Mouse (Mus musculus): ENCODE measurements around the gene Rnf115.

DNA sequence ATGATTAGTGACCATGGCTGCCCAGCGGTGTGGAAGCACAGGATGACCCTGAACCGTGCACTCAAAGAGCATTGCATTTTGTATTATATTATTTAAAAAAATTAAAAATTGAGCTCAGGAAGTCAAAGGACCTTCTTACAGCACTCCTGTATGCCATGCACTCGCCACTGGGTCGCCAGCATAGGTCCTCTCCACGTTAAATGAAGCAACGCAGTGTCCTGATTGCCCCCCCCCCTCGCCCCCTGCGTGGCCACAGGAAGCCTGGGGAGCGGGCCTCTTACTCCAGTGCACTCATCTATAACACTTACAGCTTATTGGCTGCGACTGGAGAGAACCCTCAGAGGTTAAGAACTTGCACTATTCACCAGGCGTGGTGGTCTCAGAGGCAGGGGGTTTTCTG lies 97.8 kb downstream of the Rnf115 start:
- no peak for TF ChIP-seq CTCF (IDR thresholded peaks at IDR 0.05; ENCODE audit: control insufficient read depth, insufficient read depth, insufficient read length)
- no peak for TF ChIP-seq MYOG (IDR thresholded peaks at IDR 0.05; ENCODE audit: control insufficient read depth, extremely low read depth, insufficient read length)
- TF ChIP-seq USF1 (IDR thresholded peaks at IDR 0.05; ENCODE audit: low read depth), result no peak
- TF ChIP-seq MAX (IDR thresholded peaks at IDR 0.05), result no peak
- no peak for TF ChIP-seq FOSL1 (IDR thresholded peaks at IDR 0.05; ENCODE audit: insufficient read depth, low read length, poor library complexity, severe bottlenecking)
